Mouse (Mus musculus) stomach, embryonic 14.5 days (tissue): ENCODE data around the gene Cox16. TPM values are rescaled to one million over a fixed set of nuclear protein-coding genes. Genes with fewer than 3 reads are reported as not detected.
A peak's percentile ranks its signal among the peaks of the same experiment; 100 is the strongest.

Source experiments
- ATAC-seq: fragments of 200-750 bp; cut with Nextera tagmentation; 2 replicates; pipeline ENCODE4 v1.8.0; 2017; ENCODE audit warnings: low read depth, moderate TSS enrichment; ENCODE audit not compliant: insufficient number of reproducible peaks, insufficient read depth, low FRiP score
- H3K27ac ChIP-seq: fragments of 300-500 bp; sonication (generic); 2 replicates; pipeline ENCODE4 v1.5.1; 2014; ENCODE audit warnings: mild to moderate bottlenecking, low read length, moderate library complexity, mixed read lengths
- H3K27me3 ChIP-seq: fragments of 300-500 bp; sonication (generic); 2 replicates; pipeline ENCODE4 v1.6.1; 2014; ENCODE audit warnings: low read length, control low read depth, mixed read lengths; ENCODE audit not compliant: control insufficient read depth, insufficient read depth
- H3K36me3 ChIP-seq: fragments of 300-500 bp; sonication (generic); 2 replicates; pipeline ENCODE4 v1.6.1; 2014; ENCODE audit warnings: mild to moderate bottlenecking, control low read depth, low read length, moderate library complexity, mixed read lengths; ENCODE audit not compliant: control insufficient read depth, insufficient read depth
- H3K4me1 ChIP-seq: fragments of 300-500 bp; sonication (generic); 2 replicates; pipeline ENCODE4 v1.6.1; 2014; ENCODE audit warnings: low read length, control low read depth, mixed read lengths; ENCODE audit not compliant: control insufficient read depth, insufficient read depth
- H3K4me2 ChIP-seq: fragments of 300-500 bp; sonication (generic); replicated peaks from 2 replicates; pipeline ENCODE4 v1.6.1; 2014; ENCODE audit warnings: low read depth, low read length, control low read depth
- H3K4me3 ChIP-seq: fragments of 300-500 bp; sonication (generic); 2 replicates; pipeline ENCODE4 v1.5.1; 2014; ENCODE audit warnings: low read depth, low read length, control low read depth
- H3K9ac ChIP-seq: fragments of 300-500 bp; sonication (generic); replicated peaks from 2 replicates; pipeline ENCODE4 v1.6.1; 2014; ENCODE audit warnings: low read depth, mild to moderate bottlenecking, control low read depth, low read length, moderate library complexity, mixed read lengths
- H3K9me3 ChIP-seq: fragments of 300-500 bp; sonication (generic); 2 replicates; pipeline ENCODE4 v1.6.1; 2016; ENCODE audit warnings: low read depth, low read length, control low read depth; ENCODE audit not compliant: control insufficient read depth
- WGBS: fragments of 180-500 bp; shearing (Covaris S2); extraction: QIAGEN DNeasy Blood & Tissue Kit; methylation state at CpG from one replicate; pipeline ENCODE4 v1.1.7; 2014; 5-methylcytosine and 5-hydroxymethylcytosine counted together
- polyA plus RNA-seq: library from polyadenylated mRNA; unstranded; fragments of >200 nt; fragmentation: Nextera tagmentation; extraction: Ambion mirVana; gene quantifications from 2 replicates; pipeline ENCODE4 v1.2.1, GENCODE M21; 2014

The Cox16 gene
- polyA plus RNA-seq, 1 experiment from 2014 or later, result 163 TPM

- Histone ChIP-seq H3K9me3 (no peaks in the 10 kb centered on the region), H3K9ac (no peak overlapping the region), H3K4me2 (peak overlapping the region; percentile 99; the same call in 1 of the 2 replicates), H3K27me3 (0 out of 2 replicates have a peak, but pooled peaks cover 5% of the 10 kb centered on the region), H3K4me3 (no peak overlapping the region), H3K36me3 (no peaks in the 10 kb centered on the region), H3K4me1 (no peaks in the 10 kb centered on the region), H3K27ac (no peak overlapping the region)
- no peak for ATAC-seq
- 79% methylated on average over 5 of the region's 5 CpGs for WGBS
Measured at GRCm38 (mm10) chr12:81333841-81334240, 151.1 kb downstream of the Cox16 start.

- Histone ChIP-seq H3K9me3 (no peaks in the 10 kb centered on the region), H3K27ac (no peak within 1 kb of the TSS), H3K9ac (peak within 1 kb of the TSS; percentile 53), H3K27me3 (0 out of 2 replicates have a peak, but pooled peaks cover 5% of the 10 kb centered on the region), H3K4me3 (peak within 1 kb of the TSS; percentile 65), H3K4me2 (peak within 1 kb of the TSS; percentile 99), H3K4me1 (no peaks in the 10 kb centered on the region), H3K36me3 (no peaks in the 10 kb centered on the region)
- 1% methylated on average over 46 of the region's 47 CpGs for WGBS
- peak; percentile 58; the same call in 1 of the 2 replicates for ATAC-seq
Measured at GRCm38 (mm10) chr12:81332875-81333421, 152.0 kb downstream of the Cox16 start, which contains the start of gene Slc8a3. Gene Slc8a3 (minus strand): TSS chr12:81333180.

- H3K4me3 ChIP-seq, result peak overlapping the region; percentile 65
- H3K27me3 ChIP-seq, result 0 out of 2 replicates have a peak, but pooled peaks cover 5% of the 10 kb centered on the region
- H3K9ac ChIP-seq, result peak overlapping the region; percentile 53
- H3K27ac ChIP-seq, result no peak overlapping the region
- no peaks in the 10 kb centered on the region for H3K9me3 ChIP-seq
- peak overlapping the region; percentile 99 for H3K4me2 ChIP-seq
- no peaks in the 10 kb centered on the region for H3K36me3 ChIP-seq
- peak; percentile 59 for ATAC-seq
- 1% methylated on average over 54 of the region's 54 CpGs for WGBS
- H3K4me1 ChIP-seq, result no peaks in the 10 kb centered on the region
Measured at GRCm38 (mm10) chr12:81331937-81332874, 152.7 kb downstream of the Cox16 start.

GRCm38 (mm10) chr12:81331046-81331638 lies 153.8 kb downstream of the Cox16 start:
- no peak; the same call in 1 of the 2 replicates for ATAC-seq
- Histone ChIP-seq H3K9me3 (no peaks in the 10 kb centered on the region), H3K36me3 (no peaks in the 10 kb centered on the region), H3K4me2 (no peak overlapping the region), H3K27me3 (0 out of 2 replicates have a peak, but pooled peaks cover 5% of the 10 kb centered on the region), H3K4me3 (no peak overlapping the region), H3K4me1 (no peaks in the 10 kb centered on the region), H3K9ac (no peak overlapping the region), H3K27ac (no peak overlapping the region)
- 36% methylated on average over 5 of the region's 5 CpGs for WGBS

- Histone ChIP-seq H3K4me3 (no peak overlapping the region), H3K4me1 (no peaks in the 10 kb centered on the region), H3K4me2 (no peak overlapping the region), H3K27me3 (no peaks in the 10 kb centered on the region), H3K9me3 (no peaks in the 10 kb centered on the region), H3K9ac (no peak overlapping the region), H3K27ac (no peak overlapping the region), H3K36me3 (no peaks in the 10 kb centered on the region)
- WGBS, result 80% methylated on average over 3 of the region's 3 CpGs
- ATAC-seq, result no peak
Measured at GRCm38 (mm10) chr12:81324991-81325390, 159.9 kb downstream of the Cox16 start.

GRCm38 (mm10) chr12:81324116-81324515 lies 160.8 kb downstream of the Cox16 start:
- 92% methylated on average over 3 of the region's 3 CpGs for WGBS
- ATAC-seq, result no peak
- Histone ChIP-seq H3K27ac (no peak overlapping the region), H3K36me3 (no peaks in the 10 kb centered on the region), H3K4me2 (no peak overlapping the region), H3K9ac (no peak overlapping the region), H3K27me3 (no peaks in the 10 kb centered on the region), H3K4me1 (no peaks in the 10 kb centered on the region), H3K9me3 (no peaks in the 10 kb centered on the region), H3K4me3 (no peak overlapping the region)

GRCm38 (mm10) chr12:81321021-81321420 lies 163.9 kb downstream of the Cox16 start:
- Histone ChIP-seq H3K9me3 (no peaks in the 10 kb centered on the region), H3K4me1 (no peaks in the 10 kb centered on the region), H3K27me3 (no peaks in the 10 kb centered on the region), H3K9ac (no peak overlapping the region), H3K4me2 (no peak overlapping the region), H3K4me3 (no peak overlapping the region), H3K27ac (no peak overlapping the region), H3K36me3 (no peaks in the 10 kb centered on the region)
- WGBS, result 68% methylated on average over 1 of the region's 1 CpGs
- no peak for ATAC-seq

- ATAC-seq, result no peak
- no peaks in the 10 kb centered on the region for H3K9me3 ChIP-seq
- H3K4me1 ChIP-seq, result no peaks in the 10 kb centered on the region
- 30% methylated on average over 2 of the region's 2 CpGs for WGBS
- no peaks in the 10 kb centered on the region for H3K27me3 ChIP-seq
- no peak overlapping the region for H3K9ac ChIP-seq
- H3K4me3 ChIP-seq, result no peak overlapping the region
- no peaks in the 10 kb centered on the region for H3K36me3 ChIP-seq
- H3K27ac ChIP-seq, result no peak overlapping the region
- no peak overlapping the region for H3K4me2 ChIP-seq
Measured at GRCm38 (mm10) chr12:81317811-81318210, 167.1 kb downstream of the Cox16 start.
